Mouse (Mus musculus): ENCODE measurements at regions not wholly inside any gene's neighbourhood (a gene's known extent, or its start where the extent isn't known, plus 50 kb on each side); places are given as distances from the start of the nearest gene placed in this dataset. TPM values are rescaled to one million over a fixed set of nuclear protein-coding genes. Genes with fewer than 3 reads are reported as not detected.

DNA sequence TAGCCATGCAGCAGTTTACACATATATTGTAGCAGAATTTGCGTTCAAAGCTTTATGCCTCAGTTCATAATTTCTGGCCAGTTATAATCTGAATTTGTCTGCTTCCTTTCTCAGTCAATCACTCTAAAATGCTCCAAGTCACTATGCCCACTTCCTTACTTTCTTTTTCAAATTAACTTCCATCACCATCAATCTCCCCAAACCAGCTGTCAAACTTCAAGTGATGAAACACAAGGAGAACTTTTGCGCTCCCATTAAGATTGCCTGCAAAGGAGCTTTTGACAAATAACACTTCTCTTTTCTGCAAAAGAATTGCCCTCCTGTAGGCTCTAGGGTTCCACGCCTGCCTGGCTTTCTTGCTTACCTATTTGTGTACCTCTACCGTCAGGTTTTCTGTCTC, 50.6 kb upstream of the Pou1f1 start:
- Histone ChIP-seq H3K4me1 (replicated peaks; ENCODE audit: insufficient read depth, low read length) (no peaks in the 10 kb centered on the region), H3K9ac (ENCODE audit: low read depth, low read length) (no peak overlapping the region), H3K27me3 (ENCODE audit: insufficient read depth, low read length) (no peaks in the 10 kb centered on the region), H3K27ac (no peak overlapping the region), H3K9me3 (replicated peaks; ENCODE audit: low read length) (no peaks in the 10 kb centered on the region), H3K4me3 (replicated peaks; ENCODE audit: low read depth, low read length) (no peak overlapping the region), H3K4me2 (ENCODE audit: low read length) (no peak overlapping the region), H3K36me3 (ENCODE audit: insufficient read depth, low read length) (no peaks in the 10 kb centered on the region)
- DNase-seq (ENCODE audit: low spot score) (no peak), ATAC-seq (replicated peaks; ENCODE audit: low FRiP score, low read depth) (no peak)
- 81% methylated on average over 4 of the region's 4 CpGs for WGBS
- TF ChIP-seq CTCF (IDR thresholded peaks at IDR 0.05; ENCODE audit: low read depth), result no peak

Small RNA genes lying in the stretch of these regions (microRNA-seq; reads per million reads assigned to microRNA genes)
- not detected for gene Gm23659

Data from kidney, postnatal 0 days (tissue).